Mouse (Mus musculus) heart, postnatal 0 days (tissue): ENCODE data around the gene Lemd1.

ENCODE experiments used
- CTCF ChIP-seq: IDR thresholded peaks from 2 replicates; pipeline ENCODE4 v1.5.1; 2016; ENCODE audit warnings: antibody characterized with exemption, control low read depth, low read depth
- EP300 ChIP-seq: IDR thresholded peaks from 2 replicates; pipeline ENCODE4 v1.6.1; 2016; ENCODE audit warnings: antibody characterized with exemption, low read depth

DNA sequence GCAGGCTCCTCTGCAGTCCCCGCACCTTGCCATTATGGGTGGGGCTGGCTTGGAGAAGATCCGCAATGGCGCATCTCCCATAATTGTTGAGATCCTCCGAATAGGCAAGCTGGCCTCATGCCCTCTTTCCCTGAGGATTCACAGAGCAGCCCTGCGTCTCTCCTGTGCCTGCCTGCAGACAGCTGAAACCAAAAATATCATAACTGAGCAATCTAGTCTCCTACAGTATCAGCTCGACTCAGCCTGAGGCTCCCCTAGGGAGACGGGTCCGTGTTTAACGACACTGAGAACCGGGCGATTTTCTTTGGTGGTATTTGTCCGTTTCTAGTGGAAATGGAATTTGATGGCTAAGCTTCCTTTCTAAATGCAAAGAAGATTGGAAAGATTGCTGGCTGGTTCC is 8.7 kb downstream of the Lemd1 start:
- TF ChIP-seq CTCF (no peak), EP300 (no peak)
